Mouse (Mus musculus) liver, adult (tissue): ENCODE data around the gene Lingo2.

Experiments
- GATA4 ChIP-seq: IDR thresholded peaks from 2 replicates; pipeline ENCODE4 v1.6.1; 2014; ENCODE audit warnings: mild to moderate bottlenecking, low read length; ENCODE audit not compliant: insufficient replicate concordance

Lingo2 gene

GRCm38 (mm10) chr4:35846518-35846917 is 1105.0 kb downstream of the Lingo2 start:
- no peak for TF ChIP-seq GATA4

GRCm38 (mm10) chr4:35845140-35845539 is 1106.4 kb downstream of the Lingo2 start:
- no peak for TF ChIP-seq GATA4

GRCm38 (mm10) chr4:35844518-35844917 is 1107.0 kb downstream of the Lingo2 start:
- TF ChIP-seq GATA4: no peak

GRCm38 (mm10) chr4:35823322-35823870 is 1128.2 kb downstream of the Lingo2 start:
- no peak for TF ChIP-seq GATA4

- TF ChIP-seq GATA4: no peak
Measured at GRCm38 (mm10) chr4:35820701-35821100, 1130.8 kb downstream of the Lingo2 start.

- TF ChIP-seq GATA4: 0 out of 2 replicates have a peak, but pooled peaks have one; percentile 40
Measured at GRCm38 (mm10) chr4:35814698-35815097, 1136.8 kb downstream of the Lingo2 start.

GRCm38 (mm10) chr4:35807497-35808210 is 1143.9 kb downstream of the Lingo2 start:
- TF ChIP-seq GATA4: no peak

- no peak for TF ChIP-seq GATA4
Measured at GRCm38 (mm10) chr4:35806881-35807464, 1144.6 kb downstream of the Lingo2 start.

GRCm38 (mm10) chr4:35784255-35784921 is 1167.2 kb downstream of the Lingo2 start:
- no peak for TF ChIP-seq GATA4

- TF ChIP-seq GATA4: no peak
Measured at GRCm38 (mm10) chr4:35770810-35771209, 1180.7 kb downstream of the Lingo2 start.

GRCm38 (mm10) chr4:35766905-35767304 is 1184.6 kb downstream of the Lingo2 start:
- no peak for TF ChIP-seq GATA4

- no peak for TF ChIP-seq GATA4
Measured at GRCm38 (mm10) chr4:35761181-35761580, 1190.4 kb downstream of the Lingo2 start.

GRCm38 (mm10) chr4:35752121-35752860 is 1199.3 kb downstream of the Lingo2 start:
- TF ChIP-seq GATA4: no peak

GRCm38 (mm10) chr4:35746693-35747092 is 1204.9 kb downstream of the Lingo2 start:
- no peak for TF ChIP-seq GATA4

- TF ChIP-seq GATA4: no peak
Measured at GRCm38 (mm10) chr4:35724774-35725173, 1226.8 kb downstream of the Lingo2 start.
